Mouse (Mus musculus) embryo, embryonic 9.5 days (tissue): Measurements from ENCODE around the gene Tprn.
A peak's percentile ranks its signal among the peaks of the same experiment; 100 is the strongest.

Experiments
- DNase-seq: peaks from one replicate; pipeline ENCODE4 v3.0.0-alpha.2; 2017; ENCODE audit errors: extremely low spot score

The Tprn gene

GRCm38 (mm10) chr2:25262291-25262767 is at the start of gene Tprn:
Tprn (plus strand) TSS chr2:25262618.
- peak; percentile 90 for DNase-seq

- DNase-seq: no peak
Measured at GRCm38 (mm10) chr2:25213266-25213865, 49.1 kb upstream of the Tprn start.

- no peak for DNase-seq
Measured at GRCm38 (mm10) chr2:25214444-25214843, 48.0 kb upstream of the Tprn start, which contains the start of gene Stpg3. Stpg3 (minus strand) TSS chr2:25214637.

GRCm38 (mm10) chr2:25217666-25218065 is 44.8 kb upstream of the Tprn start:
- DNase-seq: no peak

GRCm38 (mm10) chr2:25218445-25218844 is 44.0 kb upstream of the Tprn start, which contains the start of gene Fam166a:
Fam166a (plus strand) TSS chr2:25218745.
- DNase-seq: no peak

- no peak for DNase-seq
Measured at GRCm38 (mm10) chr2:25221331-25221772, 41.1 kb upstream of the Tprn start.

- no peak for DNase-seq
Measured at GRCm38 (mm10) chr2:25223681-25224491, 38.5 kb upstream of the Tprn start.

GRCm38 (mm10) chr2:25224492-25224765 is 38.0 kb upstream of the Tprn start, which contains the start of gene Tubb4b:
Tubb4b (minus strand) TSS chr2:25224702.
- DNase-seq: no peak

- peak; percentile 97 for DNase-seq
Measured at GRCm38 (mm10) chr2:25224766-25225752, 37.4 kb upstream of the Tprn start.

- no peak for DNase-seq
Measured at GRCm38 (mm10) chr2:25225811-25226379, 36.5 kb upstream of the Tprn start.

GRCm38 (mm10) chr2:25226864-25227263 is 35.6 kb upstream of the Tprn start:
- no peak for DNase-seq

GRCm38 (mm10) chr2:25227406-25227805 is 35.0 kb upstream of the Tprn start:
- no peak for DNase-seq

- DNase-seq: peak; percentile 86
Measured at GRCm38 (mm10) chr2:25228431-25228889, 34.0 kb upstream of the Tprn start.

- no peak for DNase-seq
Measured at GRCm38 (mm10) chr2:25228995-25229530, 33.4 kb upstream of the Tprn start.

GRCm38 (mm10) chr2:25229582-25229981 is 32.8 kb upstream of the Tprn start:
- no peak for DNase-seq

GRCm38 (mm10) chr2:25230581-25230980 is 31.8 kb upstream of the Tprn start:
- DNase-seq: no peak

- DNase-seq: no peak
Measured at GRCm38 (mm10) chr2:25231038-25231437, 31.4 kb upstream of the Tprn start.

- no peak for DNase-seq
Measured at GRCm38 (mm10) chr2:25233421-25233820, 29.0 kb upstream of the Tprn start.

- no peak for DNase-seq
Measured at GRCm38 (mm10) chr2:25234050-25234449, 28.4 kb upstream of the Tprn start, which contains the start of gene Slc34a3. Slc34a3 (minus strand) TSS chr2:25234364.

- no peak for DNase-seq
Measured at GRCm38 (mm10) chr2:25234551-25235220, 27.7 kb upstream of the Tprn start.
